Mouse (Mus musculus) granulocyte monocyte progenitor cell, adult 5-6 weeks (primary cell): ENCODE measurements around the gene Nt5c2. TPM values are rescaled to one million over a fixed set of nuclear protein-coding genes. Genes with fewer than 3 reads are reported as not detected.

Experiments
- ATAC-seq: replicated peaks from 2 replicates; pipeline ENCODE4 v1.8.0; 2016; ENCODE audit warnings: mild to moderate bottlenecking, moderate TSS enrichment, inconsistent platforms; ENCODE audit not compliant: poor library complexity, severe bottlenecking
- total RNA-seq, 2 experiments: library from RNA; stranded (forward) in 1 of 2; stranded (reverse) in 1 of 2; fragments of 200-712, 200-1000 nt in 1 of 2; fragments of >200 nt in 1 of 2; fragmentation: Nextera tagmentation in 1 of 2; gene quantifications; 2 replicates each; pipeline ENCODE4 v1.2.3; 2014 to 2017

Gene Nt5c2
- total RNA-seq, 2 experiments from 2014 or later, result 62.3 to 84.5 TPM

GRCm38 (mm10) chr19:46937173-46937572, 77.8 kb downstream of the Nt5c2 start:
- ATAC-seq, result no peak

GRCm38 (mm10) chr19:46934025-46934424, 80.9 kb downstream of the Nt5c2 start:
- peak; percentile 69 for ATAC-seq

- ATAC-seq, result no peak
These were observed 82.3 kb downstream of the Nt5c2 start for GRCm38 (mm10) chr19:46932608-46933007.

- ATAC-seq, result no peak
These were observed 84.9 kb downstream of the Nt5c2 start for GRCm38 (mm10) chr19:46930026-46930425.

GRCm38 (mm10) chr19:46929044-46929587, 85.8 kb downstream of the Nt5c2 start:
- ATAC-seq, result no peak; the same call in 1 of the 2 replicates

GRCm38 (mm10) chr19:46928136-46928535, 86.8 kb downstream of the Nt5c2 start:
- no peak for ATAC-seq

- no peak for ATAC-seq
These were observed 88.0 kb downstream of the Nt5c2 start for GRCm38 (mm10) chr19:46926951-46927350.

- ATAC-seq, result no peak
These were observed 88.6 kb downstream of the Nt5c2 start for GRCm38 (mm10) chr19:46926357-46926756.

GRCm38 (mm10) chr19:46920571-46920970, 94.4 kb downstream of the Nt5c2 start:
- no peak for ATAC-seq

GRCm38 (mm10) chr19:46915406-46916080, 99.4 kb downstream of the Nt5c2 start:
- no peak for ATAC-seq

- ATAC-seq, result no peak
These were observed 101.3 kb downstream of the Nt5c2 start for GRCm38 (mm10) chr19:46913626-46914025.

GRCm38 (mm10) chr19:46911492-46911891, 103.5 kb downstream of the Nt5c2 start:
- ATAC-seq, result no peak

- ATAC-seq, result no peak
These were observed 106.0 kb downstream of the Nt5c2 start for GRCm38 (mm10) chr19:46908977-46909376.

GRCm38 (mm10) chr19:46908207-46908606, 106.7 kb downstream of the Nt5c2 start:
- no peak for ATAC-seq

- no peak for ATAC-seq
These were observed 109.0 kb downstream of the Nt5c2 start for GRCm38 (mm10) chr19:46905971-46906370.

- no peak for ATAC-seq
These were observed 109.6 kb downstream of the Nt5c2 start for GRCm38 (mm10) chr19:46905383-46905782.

GRCm38 (mm10) chr19:46904907-46905306, 110.0 kb downstream of the Nt5c2 start:
- ATAC-seq, result no peak

- no peak for ATAC-seq
These were observed 111.6 kb downstream of the Nt5c2 start for GRCm38 (mm10) chr19:46903379-46903778.

GRCm38 (mm10) chr19:46901323-46901722, 113.6 kb downstream of the Nt5c2 start:
- ATAC-seq, result peak; percentile 84

GRCm38 (mm10) chr19:46900786-46901185, 114.2 kb downstream of the Nt5c2 start:
- ATAC-seq, result no peak

GRCm38 (mm10) chr19:46899871-46900270, 115.1 kb downstream of the Nt5c2 start:
- ATAC-seq, result no peak; the same call in 1 of the 2 replicates

- peak; percentile 86 for ATAC-seq
These were observed 115.6 kb downstream of the Nt5c2 start for GRCm38 (mm10) chr19:46899306-46899705.
